7 mouse cellular contexts compared by ENCODE assay signal in the genomic region with DNA sequence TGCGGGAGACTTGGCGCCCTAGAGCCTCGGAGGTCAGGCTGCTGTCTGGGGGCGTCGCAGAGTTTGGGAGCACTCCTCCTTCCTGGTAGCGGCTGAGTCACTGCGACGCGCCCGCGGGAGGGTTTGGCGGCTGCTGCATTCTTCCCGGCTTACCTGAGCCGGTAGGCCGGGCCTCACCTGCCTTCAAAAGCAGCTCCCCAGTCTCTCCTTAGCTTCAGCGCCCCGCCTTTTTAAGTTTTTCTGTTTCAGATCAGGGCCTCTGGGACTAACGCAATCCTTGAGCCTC. TPM values are rescaled to one million over a fixed set of nuclear protein-coding genes. Genes with fewer than 3 reads are reported as not detected.
DNase-seq lines count a peak whose midpoint lies in the region; ATAC-seq lines count a peak whose summit lies in the region.

Gene Mdfi (minus strand): TSS at position 210 of the 286 bp plus-strand sequence.

- peak within 1 kb of the TSS; percentile 62 for H3K4me2 ChIP-seq in liver, embryonic 16.5 days (ENCODE audit: low read depth, low read length)
- peak within 1 kb of the TSS; percentile 71 for H3K4me2 ChIP-seq in stomach, embryonic 14.5 days (replicated peaks; ENCODE audit: low read depth, low read length)

- no peaks in the 10 kb centered on the region; the same call in 1 of the 2 replicates for H3K4me1 ChIP-seq in liver, embryonic 16.5 days (ENCODE audit: control insufficient read depth, low read depth, low read length)
- peaks cover 25% of the 10 kb centered on the region; the same call in 1 of the 2 replicates for H3K4me1 ChIP-seq in stomach, embryonic 14.5 days (ENCODE audit: control insufficient read depth, insufficient read depth, low read length)

- H3K36me3 ChIP-seq in liver, embryonic 16.5 days (ENCODE audit: control insufficient read depth, insufficient read depth), result no peaks in the 10 kb centered on the region
- H3K36me3 ChIP-seq in stomach, embryonic 14.5 days (ENCODE audit: control insufficient read depth, insufficient read depth, low read length), result no peaks in the 10 kb centered on the region

- peaks cover 34% of the 10 kb centered on the region for H3K27me3 ChIP-seq in liver, embryonic 16.5 days (ENCODE audit: control insufficient read depth, insufficient read depth, low read depth, low read length)
- H3K27me3 ChIP-seq in stomach, embryonic 14.5 days (ENCODE audit: control insufficient read depth, insufficient read depth, low read length), result no peaks in the 10 kb centered on the region

- H3K9me3 ChIP-seq in liver, embryonic 16.5 days (replicated peaks; ENCODE audit: control insufficient read depth, low read length), result no peaks in the 10 kb centered on the region
- H3K9me3 ChIP-seq in stomach, embryonic 14.5 days (ENCODE audit: control insufficient read depth, low read depth, low read length), result no peaks in the 10 kb centered on the region

- peak within 1 kb of the TSS; percentile 53 for H3K4me3 ChIP-seq in liver, embryonic 16.5 days (ENCODE audit: low read depth, low read length)
- peak within 1 kb of the TSS; percentile 85 for H3K4me3 ChIP-seq in stomach, embryonic 14.5 days (ENCODE audit: low read depth, low read length)

- H3K27ac ChIP-seq in liver, embryonic 16.5 days (ENCODE audit: low read length), result no peak within 1 kb of the TSS
- H3K27ac ChIP-seq in stomach, embryonic 14.5 days (ENCODE audit: low read length), result peak within 1 kb of the TSS; percentile 85

- peak; percentile 49 for DNase-seq in urinary bladder, adult 2 months (ENCODE audit: low spot score)
- no peak for DNase-seq in urinary bladder, postnatal 10 days (ENCODE audit: low spot score)
- DNase-seq in layer of hippocampus, adult 11-12 months (ENCODE audit: low spot score), result no peak
- DNase-seq in layer of hippocampus, postnatal 10 days (ENCODE audit: low spot score in 2 of 2), result no peak

- no peak within 1 kb of the TSS for H3K9ac ChIP-seq in liver, embryonic 16.5 days (ENCODE audit: low read depth, low read length)
- H3K9ac ChIP-seq in stomach, embryonic 14.5 days (replicated peaks; ENCODE audit: low read depth, low read length), result peak within 1 kb of the TSS; percentile 73

- ATAC-seq in granulocyte monocyte progenitor cell, adult 5-6 weeks (replicated peaks; ENCODE audit: poor library complexity, severe bottlenecking), result 0 out of 2 replicates have a peak, but pooled peaks have one; percentile 25
- ATAC-seq in liver, embryonic 16.5 days (ENCODE audit: low read depth), result no peak
- ATAC-seq in stomach, embryonic 14.5 days (ENCODE audit: insufficient number of reproducible peaks, insufficient read depth, low FRiP score, low read depth), result no peak

- WGBS in liver, embryonic 16.5 days (ENCODE audit: insufficient replicate concordance), result 7% methylated on average over 11 of the region's 18 CpGs
- WGBS in stomach, embryonic 14.5 days, result 6% methylated on average over 18 of the region's 18 CpGs

RNA-seq across cellular contexts. Expression of gene Mdfi, which starts in this region (rescaled TPM):
- 28.5 and 36.2 TPM in 2 replicates for polyA plus RNA-seq in urinary bladder, adult 2 months (2012; rRNA removed)
- 3.7 and 5.5 TPM in 2 replicates for total RNA-seq in granulocyte monocyte progenitor cell, adult 5-6 weeks (2014; fragmentation: Nextera tagmentation)
- 2.7 and 4.9 TPM in 2 replicates for total RNA-seq in granulocyte monocyte progenitor cell, adult 5-6 weeks (2017)
- 0.47 and 0.84 TPM in 2 replicates for polyA plus RNA-seq in liver, embryonic 16.5 days (2015; fragmentation: Nextera tagmentation; extraction: Ambion mirVana)
- 31.8 and 32.0 TPM in 2 replicates for polyA plus RNA-seq in stomach, embryonic 14.5 days (2014; fragmentation: Nextera tagmentation; extraction: Ambion mirVana)
- total RNA-seq in layer of hippocampus, postnatal 10 days (2021), result 1 to 10 TPM; 1.3 to 2.0 TPM

Comparison
In these comparisons a context has a peak if more than half of its experiments do, and no peak if none do; other contexts are left out.
1. RNA of gene Mdfi (polyA plus RNA-seq): 28.5 to 36.2 TPM in urinary bladder, adult 2 months and 31.8 to 32.0 TPM in stomach, embryonic 14.5 days; 0.47 to 0.84 TPM in liver, embryonic 16.5 days; every median in the first group is over 10 times any median in the second.